ENCODE assay signal across 8 mouse cellular contexts in the genomic region with DNA sequence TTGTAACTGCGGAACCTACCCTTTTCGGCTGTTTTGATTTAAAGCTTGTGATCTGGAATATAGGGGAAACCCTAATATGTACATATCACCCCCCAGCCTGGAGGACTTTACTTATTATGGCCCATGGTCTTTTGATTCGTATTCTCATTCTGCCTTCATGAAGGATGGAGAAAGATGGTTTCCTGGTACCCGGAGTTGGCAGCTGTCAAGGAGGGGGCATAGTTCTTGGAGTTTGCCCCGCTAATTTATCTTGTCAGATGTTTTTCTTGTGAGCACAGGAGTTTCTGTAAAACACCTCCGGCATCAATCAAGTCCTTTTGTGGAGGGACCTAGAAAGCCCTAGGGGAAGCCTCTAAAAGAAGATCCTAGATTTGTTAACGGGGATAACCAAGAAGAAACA. TPM values are rescaled to one million over a fixed set of nuclear protein-coding genes. Genes with fewer than 3 reads are reported as not detected.
DNase-seq lines count a peak whose midpoint lies in the region; ATAC-seq and TF ChIP-seq lines count a peak whose summit lies in the region.

No protein-coding gene starts in this region.

- WGBS in forebrain, embryonic 15.5 days, result 1% methylated on average over 7 of the region's 7 CpGs
- WGBS in limb, embryonic 14.5 days, result 5% methylated on average over 7 of the region's 7 CpGs
- WGBS in stomach, embryonic 14.5 days, result 4% methylated on average over 7 of the region's 7 CpGs

- peak overlapping the region; percentile 97 for H3K27ac ChIP-seq in testis, adult 2 months (ENCODE audit: control insufficient read depth, insufficient read depth, low read depth, low read length)
- H3K27ac ChIP-seq in forebrain, embryonic 15.5 days (replicated peaks), result no peak overlapping the region
- no peak overlapping the region for H3K27ac ChIP-seq in limb, embryonic 14.5 days (replicated peaks; ENCODE audit: low read depth, low read length)
- H3K27ac ChIP-seq in stomach, embryonic 14.5 days (ENCODE audit: low read length), result no peak overlapping the region

- peak overlapping the region; percentile 99 for H3K4me3 ChIP-seq in testis, adult 2 months (ENCODE audit: control insufficient read depth, low read depth, low read length)
- peak overlapping the region; percentile 85 for H3K4me3 ChIP-seq in forebrain, embryonic 15.5 days
- H3K4me3 ChIP-seq in limb, embryonic 14.5 days (replicated peaks; ENCODE audit: low read length), result peak overlapping the region; percentile 70
- peak overlapping the region; percentile 84 for H3K4me3 ChIP-seq in stomach, embryonic 14.5 days (ENCODE audit: low read depth, low read length)

- H3K27me3 ChIP-seq in testis, adult 2 months (ENCODE audit: control insufficient read depth, insufficient read depth, low read length), result no peaks in the 10 kb centered on the region
- no peaks in the 10 kb centered on the region for H3K27me3 ChIP-seq in forebrain, embryonic 15.5 days
- no peaks in the 10 kb centered on the region for H3K27me3 ChIP-seq in limb, embryonic 14.5 days (ENCODE audit: control insufficient read depth, insufficient read depth, low read length)
- no peaks in the 10 kb centered on the region for H3K27me3 ChIP-seq in stomach, embryonic 14.5 days (ENCODE audit: control insufficient read depth, insufficient read depth, low read length)

- H3K36me3 ChIP-seq in testis, adult 2 months (ENCODE audit: control insufficient read depth, insufficient read depth, low read length), result peaks cover 1% of the 10 kb centered on the region
- H3K36me3 ChIP-seq in forebrain, embryonic 15.5 days, result peaks cover 14% of the 10 kb centered on the region
- peaks cover 13% of the 10 kb centered on the region; the same call in 1 of the 2 replicates for H3K36me3 ChIP-seq in limb, embryonic 14.5 days (ENCODE audit: control insufficient read depth, insufficient read depth, low read length)
- H3K36me3 ChIP-seq in stomach, embryonic 14.5 days (ENCODE audit: control insufficient read depth, insufficient read depth, low read length), result peaks cover 17% of the 10 kb centered on the region

- no peaks in the 10 kb centered on the region for H3K9me3 ChIP-seq in forebrain, embryonic 15.5 days
- H3K9me3 ChIP-seq in limb, embryonic 14.5 days (ENCODE audit: control insufficient read depth, low read length), result no peaks in the 10 kb centered on the region
- H3K9me3 ChIP-seq in stomach, embryonic 14.5 days (ENCODE audit: control insufficient read depth, low read depth, low read length), result no peaks in the 10 kb centered on the region

- ATAC-seq in forebrain, embryonic 15.5 days (replicated peaks), result no peak
- no peak for ATAC-seq in limb, embryonic 14.5 days (ENCODE audit: low FRiP score, low read depth)
- no peak for ATAC-seq in stomach, embryonic 14.5 days (ENCODE audit: insufficient number of reproducible peaks, insufficient read depth, low FRiP score, low read depth)

- H3K4me2 ChIP-seq in forebrain, embryonic 15.5 days (replicated peaks), result peak overlapping the region; percentile 61
- H3K4me2 ChIP-seq in limb, embryonic 14.5 days (replicated peaks; ENCODE audit: low read depth, low read length, severe bottlenecking), result peak overlapping the region; percentile 45
- H3K4me2 ChIP-seq in stomach, embryonic 14.5 days (replicated peaks; ENCODE audit: low read depth, low read length), result peak overlapping the region; percentile 52

- no peak for DNase-seq in testis, postnatal 10 days (ENCODE audit: low spot score)
- no peak for DNase-seq in limb, embryonic 14.5 days (ENCODE audit: low spot score)
- no peak for DNase-seq in left cerebral cortex, adult 11 months (ENCODE audit: low spot score)
- no peak for DNase-seq in gastrocnemius, postnatal 25 days
- DNase-seq in testis, postnatal 14 days (ENCODE audit: low spot score), result no peak

- TF ChIP-seq POLR2A in testis, adult 2 months (IDR thresholded peaks at IDR 0.05; ENCODE audit: control insufficient read depth, low read depth, low read length), result no peak
- no peak for TF ChIP-seq POLR2A in limb, embryonic 14.5 days (IDR thresholded peaks at IDR 0.05; ENCODE audit: borderline replicate concordance, extremely low read depth, insufficient read depth, insufficient read length)

- H3K9ac ChIP-seq in forebrain, embryonic 15.5 days (replicated peaks), result peak overlapping the region; percentile 87
- H3K9ac ChIP-seq in limb, embryonic 14.5 days (ENCODE audit: low read depth, low read length, severe bottlenecking), result peak overlapping the region; percentile 81
- peak overlapping the region; percentile 88 for H3K9ac ChIP-seq in stomach, embryonic 14.5 days (replicated peaks; ENCODE audit: low read depth, low read length)

- no peaks in the 10 kb centered on the region for H3K4me1 ChIP-seq in testis, adult 2 months (ENCODE audit: control insufficient read depth, insufficient read depth, low read length)
- H3K4me1 ChIP-seq in forebrain, embryonic 15.5 days, result peaks cover 15% of the 10 kb centered on the region
- peaks cover 8% of the 10 kb centered on the region; the same call in 1 of the 2 replicates for H3K4me1 ChIP-seq in limb, embryonic 14.5 days (ENCODE audit: control insufficient read depth, insufficient read depth, low read length)
- H3K4me1 ChIP-seq in stomach, embryonic 14.5 days (ENCODE audit: control insufficient read depth, insufficient read depth, low read length), result no peaks in the 10 kb centered on the region

- no peak for TF ChIP-seq CTCF in testis, adult 2 months (IDR thresholded peaks at IDR 0.05; ENCODE audit: control insufficient read depth, insufficient read depth, insufficient replicate concordance, low read depth, low read length)

RNA-seq across cellular contexts. Expression of gene Cep135, which starts 0.8 kb away (rescaled TPM):
- polyA plus RNA-seq in testis, adult 2 months (2012; rRNA removed), result 3.8 and 4.4 TPM in 2 replicates
- polyA plus RNA-seq in forebrain, embryonic 15.5 days (2015; fragmentation: Nextera tagmentation; extraction: Ambion mirVana), result 5.3 and 5.8 TPM in 2 replicates
- 7.7 and 10.3 TPM in 2 replicates for polyA plus RNA-seq in limb, embryonic 14.5 days (2012; rRNA removed)
- polyA plus RNA-seq in limb, embryonic 14.5 days (2014; fragmentation: Nextera tagmentation; extraction: Ambion mirVana), result 6.9 and 8.5 TPM in 2 replicates
- 9.5 and 9.6 TPM in 2 replicates for polyA plus RNA-seq in stomach, embryonic 14.5 days (2014; fragmentation: Nextera tagmentation; extraction: Ambion mirVana)
- 1 to 10 TPM in 1 of 2 experiments, under 1 TPM in 1; 0.97 to 1.4 TPM for total RNA-seq in gastrocnemius, postnatal 25 days (2021)
